Mouse (Mus musculus) kidney, adult 2 months (tissue): ENCODE measurements around the gene Pde3a. TPM values are rescaled to one million over a fixed set of nuclear protein-coding genes. Genes with fewer than 3 reads are reported as not detected.

ENCODE experiments used
- DNase-seq: peaks from one replicate; pipeline ENCODE4 v3.0.0; 2021
- H3K27ac ChIP-seq: fragments of 200-500 bp; 2 replicates; pipeline ENCODE4 v1.5.1; 2012; ENCODE audit warnings: low read depth, low read length, control low read depth, inconsistent platforms; ENCODE audit not compliant: insufficient read depth
- H3K27me3 ChIP-seq: fragments of 200-500 bp; replicated peaks from 2 replicates; pipeline ENCODE4 v1.6.1; 2012; ENCODE audit warnings: mild to moderate bottlenecking, moderate library complexity, low read length, inconsistent platforms; ENCODE audit not compliant: control insufficient read depth, insufficient read depth
- H3K36me3 ChIP-seq: fragments of 200-500 bp; 2 replicates; pipeline ENCODE4 v1.6.1; 2012; ENCODE audit warnings: mild to moderate bottlenecking, moderate library complexity, low read length, inconsistent platforms; ENCODE audit not compliant: control insufficient read depth, insufficient read depth
- H3K4me1 ChIP-seq: fragments of 200-500 bp; 2 replicates; pipeline ENCODE4 v1.6.1; 2011; ENCODE audit warnings: low read length; ENCODE audit not compliant: control insufficient read depth, insufficient read depth
- H3K4me3 ChIP-seq: fragments of 200-500 bp; 2 replicates; pipeline ENCODE4 v1.5.1; 2011; ENCODE audit warnings: mild to moderate bottlenecking, low read depth, low read length, control low read depth; ENCODE audit not compliant: insufficient read depth
- CTCF ChIP-seq: fragments of 200-500 bp; conservative IDR thresholded peaks from 2 replicates; pipeline ENCODE4 v1.5.1; 2011; ENCODE audit warnings: low read depth, mild to moderate bottlenecking, control low read depth, low read length, moderate library complexity, mixed read lengths; ENCODE audit not compliant: insufficient read depth, insufficient read length
- POLR2A ChIP-seq: fragments of 200-500 bp; IDR thresholded peaks from one replicate; pipeline ENCODE4 v1.6.1; 2011; ENCODE audit warnings: low read depth, low read length, control low read depth
- WGBS: fragments of 180-500 bp; shearing (Covaris S2); methylation state at CpG from one replicate; pipeline ENCODE4 v1.1.7; 2018; 5-methylcytosine and 5-hydroxymethylcytosine counted together
- polyA plus RNA-seq: library from polyadenylated mRNA; depleted of rRNA; stranded (reverse); fragments of >200 nt; gene quantifications from 2 replicates; pipeline ENCODE4 v1.2.3, GENCODE M21; 2012

Pde3a gene
- polyA plus RNA-seq, 1 experiment: 4.1 TPM

DNA sequence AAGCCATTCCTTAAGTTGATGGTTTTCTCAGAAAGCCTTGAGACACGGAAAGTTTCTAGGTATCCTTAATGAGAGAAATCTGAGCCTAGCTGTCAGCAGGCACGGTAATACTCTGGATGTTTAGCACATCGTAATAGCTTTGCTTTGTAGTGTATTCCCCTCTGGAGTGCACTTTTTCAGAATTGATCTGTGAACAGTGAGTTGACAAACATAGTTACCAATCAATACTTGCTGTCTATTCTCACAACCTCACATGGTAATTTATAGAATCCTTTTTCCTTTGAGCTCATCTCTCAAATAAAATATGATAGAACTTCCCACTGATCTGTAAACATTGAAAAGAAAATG, 21.4 kb upstream of the Pde3a start:
- no peak for DNase-seq
- TF ChIP-seq POLR2A (no peak), CTCF (no peak)
- Histone ChIP-seq H3K27me3 (no peaks in the 10 kb centered on the region), H3K27ac (no peak overlapping the region), H3K4me1 (no peaks in the 10 kb centered on the region), H3K4me3 (no peak overlapping the region), H3K36me3 (no peaks in the 10 kb centered on the region)
- WGBS: 38% methylated on average over 3 of the region's 3 CpGs

- H3K4me1 ChIP-seq: no peaks in the 10 kb centered on the region
- H3K36me3 ChIP-seq: no peaks in the 10 kb centered on the region
- TF ChIP-seq CTCF (no peak), POLR2A (no peak)
- no peak overlapping the region for H3K27ac ChIP-seq
- no peaks in the 10 kb centered on the region for H3K27me3 ChIP-seq
- WGBS: 30% methylated on average over 6 of the region's 6 CpGs
- H3K4me3 ChIP-seq: no peak overlapping the region
- no peak for DNase-seq
These were observed 16.2 kb upstream of the Pde3a start for GRCm38 (mm10) chr6:141232756-141233382.

DNA sequence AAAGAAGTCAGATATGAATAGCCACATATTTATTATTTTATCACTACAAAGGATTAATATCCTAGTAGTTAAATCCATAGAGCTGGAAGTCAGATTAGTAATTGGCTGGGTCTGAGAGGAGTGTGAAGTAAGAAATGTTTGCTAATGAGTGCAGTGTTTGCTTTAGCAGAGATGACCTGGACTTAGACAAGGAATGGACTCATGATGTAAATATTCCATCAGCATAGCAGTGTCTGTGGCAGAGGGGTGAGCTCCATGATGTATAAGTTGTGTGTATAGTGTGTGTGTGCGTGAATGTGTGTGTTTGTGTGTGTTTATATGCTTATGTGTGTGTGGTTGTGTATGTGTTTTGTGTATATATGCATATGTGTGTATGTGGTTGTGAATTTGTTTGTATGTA, 7.3 kb upstream of the Pde3a start:
- no peaks in the 10 kb centered on the region for H3K36me3 ChIP-seq
- no peak for DNase-seq
- H3K4me3 ChIP-seq: no peak overlapping the region
- H3K27me3 ChIP-seq: no peaks in the 10 kb centered on the region
- 85% methylated on average over 1 of the region's 1 CpGs for WGBS
- TF ChIP-seq CTCF (no peak), POLR2A (no peak)
- H3K4me1 ChIP-seq: no peaks in the 10 kb centered on the region
- no peak overlapping the region for H3K27ac ChIP-seq

GRCm38 (mm10) chr6:141245089-141245488, 4.0 kb upstream of the Pde3a start:
- Histone ChIP-seq H3K4me1 (no peaks in the 10 kb centered on the region), H3K27ac (no peak overlapping the region), H3K27me3 (no peaks in the 10 kb centered on the region), H3K4me3 (no peak overlapping the region), H3K36me3 (no peaks in the 10 kb centered on the region)
- WGBS: 83% methylated on average over 4 of the region's 4 CpGs
- no peak for DNase-seq
- no peak for TF ChIP-seq POLR2A
- TF ChIP-seq CTCF: no peak

GRCm38 (mm10) chr6:141246391-141246790, 2.7 kb upstream of the Pde3a start:
- no peak for DNase-seq
- Histone ChIP-seq H3K4me3 (no peak overlapping the region), H3K27ac (no peak overlapping the region), H3K36me3 (no peaks in the 10 kb centered on the region), H3K4me1 (no peaks in the 10 kb centered on the region), H3K27me3 (no peaks in the 10 kb centered on the region)
- 41% methylated on average over 6 of the region's 6 CpGs for WGBS
- no peak for TF ChIP-seq CTCF
- no peak for TF ChIP-seq POLR2A

DNA sequence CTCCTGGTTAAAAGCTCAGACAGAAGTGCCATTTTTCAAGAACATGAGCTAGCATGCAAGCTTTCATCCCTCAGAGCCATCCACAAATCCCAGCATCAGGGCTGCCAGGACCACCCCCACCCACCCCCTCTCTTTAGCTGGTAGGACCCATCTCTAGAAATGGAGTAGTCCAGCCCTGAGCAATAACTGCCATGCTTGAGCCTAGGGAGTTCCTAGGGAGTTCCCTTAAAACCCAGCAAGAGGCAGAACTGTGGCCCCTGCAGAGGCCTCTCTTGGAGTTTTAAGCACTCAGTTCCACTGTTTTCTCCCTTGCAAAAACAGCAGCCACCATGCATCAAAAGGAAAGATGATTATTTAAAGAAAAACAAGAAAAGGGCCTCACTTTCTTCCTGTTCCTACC, 988 bp upstream of the Pde3a start:
- Histone ChIP-seq H3K36me3 (no peaks in the 10 kb centered on the region), H3K27ac (no peak overlapping the region), H3K4me1 (no peaks in the 10 kb centered on the region), H3K4me3 (peak overlapping the region; percentile 44; the same call in 1 of the 2 replicates), H3K27me3 (no peaks in the 10 kb centered on the region)
- TF ChIP-seq CTCF: no peak
- TF ChIP-seq POLR2A: no peak
- no peak for DNase-seq

DNA sequence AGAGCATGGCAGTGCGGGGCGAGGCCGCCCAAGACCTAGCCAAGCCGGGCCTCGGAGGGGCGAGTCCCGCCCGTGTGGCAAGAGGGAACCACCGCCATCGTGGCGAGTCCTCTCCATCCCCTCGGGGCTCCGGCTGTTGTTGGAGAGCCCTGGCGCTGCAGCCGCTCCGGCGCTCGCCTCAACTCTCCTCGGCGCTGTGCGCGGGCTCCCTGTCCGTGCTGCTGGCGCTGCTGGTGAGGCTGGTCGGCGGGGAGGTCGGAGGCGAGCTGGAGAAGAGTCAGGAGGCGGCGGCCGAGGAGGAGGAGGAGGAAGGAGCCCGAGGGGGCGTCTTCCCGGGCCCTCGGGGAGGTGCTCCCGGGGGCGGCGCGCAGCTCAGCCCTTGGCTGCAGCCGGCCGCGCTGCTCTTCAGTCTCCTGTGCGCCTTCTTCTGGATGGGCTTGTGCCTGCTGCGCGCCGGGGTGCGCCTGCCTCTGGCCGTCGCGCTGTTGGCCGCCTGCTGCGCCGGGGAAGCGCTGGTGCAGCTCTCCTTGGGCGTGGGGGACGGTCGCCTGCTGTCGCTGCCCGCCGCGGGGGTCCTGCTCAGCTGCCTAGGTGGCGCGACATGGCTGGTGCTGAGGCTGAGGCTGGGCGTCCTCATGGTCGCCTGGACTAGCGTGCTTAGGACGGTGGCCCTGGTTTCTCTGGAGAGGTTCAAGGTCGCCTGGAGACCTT, 671 bp downstream of the Pde3a start:
- peak; percentile 65 for DNase-seq
- Histone ChIP-seq H3K4me1 (no peaks in the 10 kb centered on the region), H3K27me3 (no peaks in the 10 kb centered on the region), H3K4me3 (peak overlapping the region; percentile 71), H3K36me3 (no peaks in the 10 kb centered on the region), H3K27ac (peak overlapping the region; percentile 69)
- TF ChIP-seq CTCF (no peak), POLR2A (peak; percentile 49)
- 1% methylated on average over 67 of the region's 68 CpGs for WGBS
